Mouse (Mus musculus) thymus, adult 2 months (tissue): ENCODE measurements around the gene Lrrc61. TPM values are rescaled to one million over a fixed set of nuclear protein-coding genes. Genes with fewer than 3 reads are reported as not detected.

Experiments used
- DNase-seq: peaks from one replicate; pipeline ENCODE4 v3.0.0; 2021
- H3K27ac ChIP-seq: fragments of 200-500 bp; 2 replicates; pipeline ENCODE4 v1.5.1; 2012; ENCODE audit warnings: low read length, control low read depth; ENCODE audit not compliant: control insufficient read depth, insufficient read depth
- H3K27me3 ChIP-seq: fragments of 200-500 bp; 2 replicates; pipeline ENCODE4 v1.6.1; 2012; ENCODE audit warnings: mild to moderate bottlenecking, low read length, moderate library complexity, mixed read lengths; ENCODE audit not compliant: control insufficient read depth, insufficient read depth
- H3K36me3 ChIP-seq: fragments of 200-500 bp; 2 replicates; pipeline ENCODE4 v1.6.1; 2012; ENCODE audit warnings: mild to moderate bottlenecking, low read length, moderate library complexity; ENCODE audit not compliant: control insufficient read depth, insufficient read depth
- H3K4me1 ChIP-seq: fragments of 200-500 bp; replicated peaks from 2 replicates; pipeline ENCODE4 v1.6.1; 2012; ENCODE audit warnings: low read length; ENCODE audit not compliant: control insufficient read depth, insufficient read depth
- H3K4me3 ChIP-seq: fragments of 200-500 bp; 2 replicates; pipeline ENCODE4 v1.5.1; 2012; ENCODE audit warnings: mild to moderate bottlenecking, low read length, control low read depth, moderate library complexity; ENCODE audit not compliant: control insufficient read depth, insufficient read depth
- CTCF ChIP-seq: fragments of 200-500 bp; IDR thresholded peaks from 2 replicates; pipeline ENCODE4 v1.5.1; 2012; ENCODE audit warnings: mild to moderate bottlenecking, control low read depth, low read length, moderate library complexity, borderline replicate concordance; ENCODE audit not compliant: control insufficient read depth, poor library complexity, insufficient read depth; ENCODE audit errors: extremely low read depth
- POLR2A ChIP-seq: fragments of 200-500 bp; IDR thresholded peaks from 2 replicates; pipeline ENCODE4 v1.6.1; 2012; ENCODE audit warnings: mild to moderate bottlenecking, low read length, control low read depth, moderate library complexity; ENCODE audit not compliant: control insufficient read depth, poor library complexity, insufficient read depth; ENCODE audit errors: extremely low read depth
- WGBS: fragments of 180-500 bp; shearing (Covaris S2); methylation state at CpG from one replicate; pipeline ENCODE4 v1.1.7; 2018; 5-methylcytosine and 5-hydroxymethylcytosine counted together
- polyA plus RNA-seq: library from polyadenylated mRNA; depleted of rRNA; stranded (reverse); fragments of >200 nt; gene quantifications from 2 replicates; pipeline ENCODE4 v1.2.3, GENCODE M21; 2012

Lrrc61 gene
- polyA plus RNA-seq, 1 experiment: 41.4 TPM

- Histone ChIP-seq H3K36me3 (no peaks in the 10 kb centered on the region), H3K27me3 (no peaks in the 10 kb centered on the region), H3K4me3 (peak overlapping the region; percentile 52), H3K4me1 (peaks cover 11% of the 10 kb centered on the region), H3K27ac (peak overlapping the region; percentile 79)
- no peak for DNase-seq
- TF ChIP-seq POLR2A (no peak), CTCF (no peak)
- 34% methylated on average over 14 of the region's 14 CpGs for WGBS
Measured at GRCm38 (mm10) chr6:48555104-48555890, 701 bp downstream of the Lrrc61 start.

GRCm38 (mm10) chr6:48555956-48556355 is 1.4 kb downstream of the Lrrc61 start:
- H3K4me3 ChIP-seq: no peak overlapping the region
- 94% methylated on average over 3 of the region's 3 CpGs for WGBS

GRCm38 (mm10) chr6:48565693-48566310 is 11.2 kb downstream of the Lrrc61 start:
- no peak overlapping the region for H3K27ac ChIP-seq
- WGBS: over 99% methylated on average over 4 of the region's 4 CpGs
- H3K36me3 ChIP-seq: no peaks in the 10 kb centered on the region
- H3K4me3 ChIP-seq: no peak overlapping the region
- H3K4me1 ChIP-seq: no peaks in the 10 kb centered on the region
- no peaks in the 10 kb centered on the region for H3K27me3 ChIP-seq
- no peak for DNase-seq
- no peak for TF ChIP-seq CTCF
- TF ChIP-seq POLR2A: no peak

More at GRCm38 (mm10) chr6:48555956-48556355, 1.4 kb downstream of the Lrrc61 start:
- Histone ChIP-seq H3K27me3 (no peaks in the 10 kb centered on the region), H3K36me3 (no peaks in the 10 kb centered on the region), H3K27ac (no peak overlapping the region), H3K4me1 (peaks cover 11% of the 10 kb centered on the region)
- TF ChIP-seq POLR2A (no peak), CTCF (no peak)
- DNase-seq: no peak

GRCm38 (mm10) chr6:48566312-48566711 is 11.7 kb downstream of the Lrrc61 start:
- WGBS: 77% methylated on average over 5 of the region's 5 CpGs
- TF ChIP-seq CTCF (no peak), POLR2A (no peak)
- Histone ChIP-seq H3K36me3 (no peaks in the 10 kb centered on the region), H3K4me3 (no peak overlapping the region), H3K4me1 (no peaks in the 10 kb centered on the region), H3K27ac (no peak overlapping the region), H3K27me3 (no peaks in the 10 kb centered on the region)
- no peak for DNase-seq

GRCm38 (mm10) chr6:48568036-48568984 is 13.7 kb downstream of the Lrrc61 start:
- no peak overlapping the region for H3K27ac ChIP-seq
- TF ChIP-seq CTCF: no peak
- TF ChIP-seq POLR2A: no peak
- no peaks in the 10 kb centered on the region for H3K27me3 ChIP-seq
- 84% methylated on average over 21 of the region's 21 CpGs for WGBS
- H3K4me3 ChIP-seq: no peak overlapping the region
- no peaks in the 10 kb centered on the region for H3K4me1 ChIP-seq
- H3K36me3 ChIP-seq: no peaks in the 10 kb centered on the region
- no peak for DNase-seq

- no peaks in the 10 kb centered on the region for H3K36me3 ChIP-seq
- no peaks in the 10 kb centered on the region for H3K4me1 ChIP-seq
- no peaks in the 10 kb centered on the region for H3K27me3 ChIP-seq
- 69% methylated on average over 8 of the region's 8 CpGs for WGBS
- TF ChIP-seq POLR2A (no peak), CTCF (no peak)
- no peak for DNase-seq
- H3K4me3 ChIP-seq: no peak overlapping the region
- no peak overlapping the region for H3K27ac ChIP-seq
Measured at GRCm38 (mm10) chr6:48569065-48569807, 14.6 kb downstream of the Lrrc61 start.
